Mouse (Mus musculus) olfactory bulb, adult 2 months (tissue): ENCODE results near the gene Cnksr3.

ENCODE experiments used
- CTCF ChIP-seq: fragments of 200-500 bp; IDR thresholded peaks from 2 replicates; pipeline ENCODE4 v1.5.1; 2012; ENCODE audit warnings: low read depth, mild to moderate bottlenecking, low read length, moderate library complexity; ENCODE audit not compliant: insufficient read depth
- POLR2A ChIP-seq: fragments of 200-500 bp; IDR thresholded peaks from 2 replicates; pipeline ENCODE4 v1.6.1; 2012; ENCODE audit warnings: mild to moderate bottlenecking, low read depth, low read length, moderate library complexity; ENCODE audit not compliant: insufficient read depth

- TF ChIP-seq CTCF (no peak), POLR2A (no peak)
These were observed 80.6 kb downstream of the Cnksr3 start for GRCm38 (mm10) chr10:7131441-7131840.
